8 mouse cellular contexts compared by ENCODE assay signal in the genomic region with DNA sequence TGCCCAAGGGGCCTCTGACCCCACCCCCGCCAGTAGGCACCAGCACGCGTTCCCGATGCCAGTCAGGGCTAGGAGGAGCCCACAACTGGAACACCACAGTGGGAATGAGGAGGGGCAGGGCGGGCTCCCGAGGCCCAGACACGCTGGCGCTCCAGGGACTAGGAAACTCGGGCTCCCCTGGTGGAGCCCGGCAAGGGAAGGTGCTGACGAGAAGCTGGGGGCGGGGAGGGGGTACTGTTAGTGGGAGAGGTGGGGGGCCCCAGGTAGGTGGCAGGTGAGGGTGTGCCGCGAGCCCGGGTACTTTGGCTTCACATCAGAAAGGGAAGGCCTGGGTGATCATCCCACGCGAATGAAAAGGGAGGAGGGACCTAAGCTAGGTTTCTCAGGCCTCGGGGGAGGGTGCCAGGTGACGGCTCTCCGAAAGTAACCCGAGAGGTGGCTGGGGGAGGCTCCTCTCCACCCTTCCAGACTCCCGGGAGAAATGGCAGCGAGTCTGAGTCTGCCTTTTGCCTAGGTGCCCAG. TPM values are rescaled to one million over a fixed set of nuclear protein-coding genes. Genes with fewer than 3 reads are reported as not detected.
DNase-seq lines count a peak whose midpoint lies in the region; ATAC-seq and TF ChIP-seq lines count a peak whose summit lies in the region.

No protein-coding gene starts in this region.

- WGBS in embryonic facial prominence, embryonic 15.5 days = 1% methylated on average over 23 of the region's 23 CpGs
- under 1% methylated on average over 23 of the region's 23 CpGs for WGBS in hindbrain, embryonic 10.5 days
- WGBS in limb, embryonic 13.5 days = 1% methylated on average over 23 of the region's 23 CpGs
- WGBS in midbrain, postnatal 0 days = 4% methylated on average over 23 of the region's 23 CpGs

- H3K27me3 ChIP-seq in embryonic facial prominence, embryonic 15.5 days = no peaks in the 10 kb centered on the region
- peaks cover 64% of the 10 kb centered on the region for H3K27me3 ChIP-seq in hindbrain, embryonic 10.5 days (ENCODE audit: insufficient read depth, poor library complexity, severe bottlenecking)
- H3K27me3 ChIP-seq in limb, embryonic 13.5 days = peaks cover 7% of the 10 kb centered on the region
- H3K27me3 ChIP-seq in midbrain, postnatal 0 days (ENCODE audit: insufficient read depth, low read length) = peaks cover 25% of the 10 kb centered on the region

- H3K4me3 ChIP-seq in ES-E14 (ENCODE audit: insufficient read depth in 1 of 2, low read depth in 1 of 2, low read length in 2 of 2, poor library complexity in 1 of 2, severe bottlenecking in 1 of 2) = peak overlapping the region; percentile 72 to 87
- peak overlapping the region; percentile 78 for H3K4me3 ChIP-seq in embryonic facial prominence, embryonic 15.5 days (replicated peaks)
- peak overlapping the region; percentile 74 for H3K4me3 ChIP-seq in hindbrain, embryonic 10.5 days
- peak overlapping the region; percentile 79 for H3K4me3 ChIP-seq in limb, embryonic 13.5 days
- H3K4me3 ChIP-seq in midbrain, postnatal 0 days (ENCODE audit: low read depth, low read length) = peak overlapping the region; percentile 46

- H3K9me3 ChIP-seq in ES-E14 (ENCODE audit: control insufficient read depth, insufficient read depth, low read depth, low read length) = no peaks in the 10 kb centered on the region
- H3K9me3 ChIP-seq in embryonic facial prominence, embryonic 15.5 days (replicated peaks) = no peaks in the 10 kb centered on the region
- H3K9me3 ChIP-seq in hindbrain, embryonic 10.5 days = no peaks in the 10 kb centered on the region
- no peaks in the 10 kb centered on the region for H3K9me3 ChIP-seq in limb, embryonic 13.5 days
- no peaks in the 10 kb centered on the region for H3K9me3 ChIP-seq in midbrain, postnatal 0 days (ENCODE audit: low read length)

- H3K9ac ChIP-seq in ES-E14 (ENCODE audit: insufficient read depth, low read depth, low read length, poor library complexity, severe bottlenecking) = peak overlapping the region; percentile 83
- H3K9ac ChIP-seq in embryonic facial prominence, embryonic 15.5 days = peak overlapping the region; percentile 76
- peak overlapping the region; percentile 89 for H3K9ac ChIP-seq in limb, embryonic 13.5 days
- H3K9ac ChIP-seq in midbrain, postnatal 0 days (replicated peaks; ENCODE audit: low read length, poor library complexity, severe bottlenecking) = 0 out of 2 replicates have a peak overlapping the region, but pooled peaks have one; percentile 29

- in situ Hi-C loops in ES-E14 (cut with MboI; ENCODE audit: low sequenced_read_pairs in 2 of 2, unreplicated experiment in 2 of 2) = no loop called here

- H3K4me1 ChIP-seq in ES-E14 (ENCODE audit: control insufficient read depth in 2 of 2, insufficient read depth in 2 of 2, low read length in 2 of 2, poor library complexity in 1 of 2) = peaks cover 1 to 17% of the 10 kb centered on the region in 2 experiments; a peak in 3 of 4 replicates
- peaks cover 49% of the 10 kb centered on the region for H3K4me1 ChIP-seq in embryonic facial prominence, embryonic 15.5 days
- peaks cover 57% of the 10 kb centered on the region for H3K4me1 ChIP-seq in hindbrain, embryonic 10.5 days (replicated peaks)
- peaks cover 28% of the 10 kb centered on the region for H3K4me1 ChIP-seq in limb, embryonic 13.5 days
- H3K4me1 ChIP-seq in midbrain, postnatal 0 days (ENCODE audit: insufficient read depth, low read length) = 0 out of 2 replicates have a peak, but pooled peaks cover 10% of the 10 kb centered on the region

- no peak for TF ChIP-seq CTCF in midbrain, postnatal 0 days (IDR thresholded peaks at IDR 0.05)

- DNase-seq in adrenal gland, adult 2 months = peak; percentile 67
- DNase-seq in adrenal gland, adult 8-10 months = no peak
- no peak for DNase-seq in ES-E14 (ENCODE audit: low read depth, low spot score)
- DNase-seq in hindbrain, embryonic 10.5 days (ENCODE audit: low spot score) = no peak
- no peak for DNase-seq in midbrain, postnatal 0 days (ENCODE audit: low spot score)
- no peak for DNase-seq in left cerebral cortex, postnatal 25 days (ENCODE audit: low spot score in 2 of 2)

- H3K27ac ChIP-seq in ES-E14 (ENCODE audit: insufficient read depth, low read depth, low read length, poor library complexity, severe bottlenecking) = no peak overlapping the region
- peak overlapping the region; percentile 87 for H3K27ac ChIP-seq in embryonic facial prominence, embryonic 15.5 days (replicated peaks)
- peak overlapping the region; percentile 85 for H3K27ac ChIP-seq in hindbrain, embryonic 10.5 days
- peak overlapping the region; percentile 61; the same call in 1 of the 2 replicates for H3K27ac ChIP-seq in limb, embryonic 13.5 days
- H3K27ac ChIP-seq in midbrain, postnatal 0 days (ENCODE audit: low read depth, low read length) = no peak overlapping the region

- ATAC-seq in embryonic facial prominence, embryonic 15.5 days (ENCODE audit: insufficient number of reproducible peaks, low FRiP score, low TSS enrichment, low read depth) = peak; percentile 74
- ATAC-seq in limb, embryonic 13.5 days (ENCODE audit: low FRiP score, low read depth) = peak; percentile 16; the same call in 1 of the 2 replicates
- ATAC-seq in midbrain, postnatal 0 days (ENCODE audit: low FRiP score) = no peak

- intact Hi-C loops in left cerebral cortex, postnatal 25 days (cut with DNase I) = no loop called here

- H3K4me2 ChIP-seq in embryonic facial prominence, embryonic 15.5 days (replicated peaks) = peak overlapping the region; percentile 93
- peak overlapping the region; percentile 90 for H3K4me2 ChIP-seq in limb, embryonic 13.5 days (replicated peaks)
- peak overlapping the region; percentile 93 for H3K4me2 ChIP-seq in midbrain, postnatal 0 days (ENCODE audit: low read depth, low read length, poor library complexity, severe bottlenecking)

- no peaks in the 10 kb centered on the region for H3K36me3 ChIP-seq in ES-E14 (ENCODE audit: control insufficient read depth, insufficient read depth, low read length, poor library complexity, severe bottlenecking)
- no peaks in the 10 kb centered on the region for H3K36me3 ChIP-seq in embryonic facial prominence, embryonic 15.5 days
- no peaks in the 10 kb centered on the region for H3K36me3 ChIP-seq in hindbrain, embryonic 10.5 days
- H3K36me3 ChIP-seq in limb, embryonic 13.5 days = no peaks in the 10 kb centered on the region
- H3K36me3 ChIP-seq in midbrain, postnatal 0 days (ENCODE audit: insufficient read depth, low read length) = no peaks in the 10 kb centered on the region

TF ChIP-seq in ES-E14, 5 proteins besides CTCF, POLR2A, EP300 and RAD21:
- TF ChIP-seq CHD2 (IDR thresholded peaks at IDR 0.05; ENCODE audit: low read depth, low read length) = no peak
- TF ChIP-seq ZNF384 (IDR thresholded peaks at IDR 0.05; ENCODE audit: low read depth, low read length) = no peak
- TF ChIP-seq HCFC1 (IDR thresholded peaks at IDR 0.05; ENCODE audit: borderline replicate concordance, insufficient read depth, low read length) = no peak
- TF ChIP-seq MAFK (IDR thresholded peaks at IDR 0.05; ENCODE audit: insufficient read depth, low read depth, low read length) = no peak
- no peak for TF ChIP-seq ZC3H11A (IDR thresholded peaks at IDR 0.05; ENCODE audit: borderline replicate concordance, low read depth, low read length)

RNA-seq across cellular contexts. Expression of a gene that starts 0.9 kb away (rescaled TPM):
- 10 to 100 TPM; 42.1 to 49.3 TPM for total RNA-seq in adrenal gland, adult 2 months (2021)
- 23.0 and 28.1 TPM in 2 replicates for polyA plus RNA-seq in adrenal gland, adult 2 months (2012; rRNA removed)
- 10 to 100 TPM; 46.7 to 49.4 (median 48.4) TPM for total RNA-seq in adrenal gland, adult 8-10 months (2022)
- total RNA-seq in ES-E14 (2012; rRNA removed) = 15.0 and 16.6 TPM in 2 replicates
- polyA plus RNA-seq in embryonic facial prominence, embryonic 15.5 days (2015; fragmentation: Nextera tagmentation; extraction: Ambion mirVana) = 36.7 and 37.6 TPM in 2 replicates
- polyA plus RNA-seq in hindbrain, embryonic 10.5 days (2016; fragmentation: Nextera tagmentation; extraction: Ambion mirVana) = 9.7 and 11.4 TPM in 2 replicates
- polyA plus RNA-seq in limb, embryonic 13.5 days (2015; fragmentation: Nextera tagmentation; extraction: Ambion mirVana) = 22.0 and 24.5 TPM in 2 replicates
- total RNA-seq in midbrain, postnatal 0 days (2014; rRNA removed) = 1.9 and 3.1 TPM in 2 replicates
- polyA plus RNA-seq in midbrain, postnatal 0 days (2015; fragmentation: Nextera tagmentation; extraction: Ambion mirVana) = 1.9 and 2.5 TPM in 2 replicates
- total RNA-seq in left cerebral cortex, postnatal 25 days (2021) = 1 to 10 TPM; 2.7 TPM

Comparison
In these comparisons a context has a peak if more than half of its experiments do, and no peak if none do; other contexts are left out.
1. H3K27ac ChIP-seq: peak in embryonic facial prominence, embryonic 15.5 days (single experiment), hindbrain, embryonic 10.5 days (single experiment) and limb, embryonic 13.5 days (single experiment); none in ES-E14 (single experiment) and midbrain, postnatal 0 days (single experiment).
2. H3K9ac ChIP-seq: peak in every context shown above with its lines; median percentile 89 in limb, embryonic 13.5 days; 83 in ES-E14; 76 in embryonic facial prominence, embryonic 15.5 days; 29 in midbrain, postnatal 0 days.
3. Peak in every context shown above with its lines, with median percentiles within 50 percentile points of each other: H3K4me3 ChIP-seq and H3K4me2 ChIP-seq.